Mouse (Mus musculus): ENCODE data around the gene C1qtnf5. TPM values are rescaled to one million over a fixed set of nuclear protein-coding genes. Genes with fewer than 3 reads are reported as not detected.

C1qtnf5 gene
- polyA plus RNA-seq, 1 experiment from 2014 or later: 2.7 TPM

- Histone ChIP-seq H3K9me3 (ENCODE audit: control insufficient read depth, low read length) (no peaks in the 10 kb centered on the region), H3K27me3 (replicated peaks; ENCODE audit: control insufficient read depth, insufficient read depth, low read length) (no peaks in the 10 kb centered on the region), H3K4me2 (ENCODE audit: low read depth, low read length) (peak overlapping the region; percentile 99), H3K4me3 (ENCODE audit: low read length) (peak overlapping the region; percentile 66), H3K27ac (ENCODE audit: low read length) (peak overlapping the region; percentile 50), H3K36me3 (ENCODE audit: control insufficient read depth, insufficient read depth, low read length) (no peaks in the 10 kb centered on the region), H3K4me1 (ENCODE audit: control insufficient read depth, insufficient read depth, low read length) (peaks cover 50% of the 10 kb centered on the region), H3K9ac (ENCODE audit: low read depth, low read length) (peak overlapping the region; percentile 86)
- under 1% methylated on average over 62 of the region's 62 CpGs for WGBS
- peak; percentile 68 for ATAC-seq
Measured at GRCm38 (mm10) chr9:44084659-44085229, 22.3 kb upstream of the C1qtnf5 start.

- Histone ChIP-seq H3K4me1 (ENCODE audit: control insufficient read depth, insufficient read depth, low read length) (peaks cover 49% of the 10 kb centered on the region), H3K9me3 (ENCODE audit: control insufficient read depth, low read length) (no peaks in the 10 kb centered on the region), H3K4me3 (ENCODE audit: low read length) (peak overlapping the region; percentile 66), H3K27me3 (replicated peaks; ENCODE audit: control insufficient read depth, insufficient read depth, low read length) (no peaks in the 10 kb centered on the region), H3K36me3 (ENCODE audit: control insufficient read depth, insufficient read depth, low read length) (no peaks in the 10 kb centered on the region), H3K4me2 (ENCODE audit: low read depth, low read length) (peak overlapping the region; percentile 99), H3K27ac (ENCODE audit: low read length) (no peak overlapping the region), H3K9ac (ENCODE audit: low read depth, low read length) (peak overlapping the region; percentile 86)
- ATAC-seq: no peak; the same call in 1 of the 2 replicates
- 5% methylated on average over 10 of the region's 10 CpGs for WGBS
Measured at GRCm38 (mm10) chr9:44085276-44085675, 21.8 kb upstream of the C1qtnf5 start.

- Histone ChIP-seq H3K27me3 (replicated peaks; ENCODE audit: control insufficient read depth, insufficient read depth, low read length) (no peaks in the 10 kb centered on the region), H3K9ac (ENCODE audit: low read depth, low read length) (0 out of 2 replicates have a peak overlapping the region, but pooled peaks have one; percentile 2), H3K27ac (ENCODE audit: low read length) (no peak overlapping the region), H3K36me3 (ENCODE audit: control insufficient read depth, insufficient read depth, low read length) (no peaks in the 10 kb centered on the region), H3K4me3 (ENCODE audit: low read length) (no peak overlapping the region; the same call in 1 of the 2 replicates), H3K9me3 (ENCODE audit: control insufficient read depth, low read length) (no peaks in the 10 kb centered on the region), H3K4me2 (ENCODE audit: low read depth, low read length) (peak overlapping the region; percentile 99), H3K4me1 (ENCODE audit: control insufficient read depth, insufficient read depth, low read length) (peaks cover 48% of the 10 kb centered on the region)
- WGBS: 70% methylated on average over 15 of the region's 15 CpGs
- ATAC-seq: no peak
Measured at GRCm38 (mm10) chr9:44085741-44086665, 21.0 kb upstream of the C1qtnf5 start.

DNA sequence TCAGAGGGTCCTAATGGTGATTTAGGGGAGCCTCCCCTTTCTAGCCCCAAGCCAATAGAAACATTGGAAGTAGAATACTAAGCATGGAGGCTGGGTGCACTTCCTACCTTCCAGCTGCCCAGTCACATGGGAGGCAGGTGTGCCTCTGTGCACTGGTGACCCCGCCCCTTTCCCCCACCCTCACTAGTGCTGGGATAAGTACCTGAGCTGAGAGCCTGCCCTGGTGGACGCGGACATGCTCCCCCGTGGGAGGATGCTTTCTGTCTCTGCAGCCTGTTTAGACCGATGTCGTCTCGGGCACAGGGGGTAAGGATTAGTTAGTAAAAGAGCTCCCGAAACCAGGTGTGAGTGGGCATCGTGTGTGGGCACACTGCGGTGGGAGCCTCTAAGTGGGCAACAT lies 20.1 kb upstream of the C1qtnf5 start:
- Histone ChIP-seq H3K9ac (ENCODE audit: low read depth, low read length) (no peak overlapping the region), H3K9me3 (ENCODE audit: control insufficient read depth, low read length) (no peaks in the 10 kb centered on the region), H3K36me3 (ENCODE audit: control insufficient read depth, insufficient read depth, low read length) (no peaks in the 10 kb centered on the region; the same call in 1 of the 2 replicates), H3K27me3 (replicated peaks; ENCODE audit: control insufficient read depth, insufficient read depth, low read length) (no peaks in the 10 kb centered on the region), H3K4me1 (ENCODE audit: control insufficient read depth, insufficient read depth, low read length) (peaks cover 46% of the 10 kb centered on the region), H3K27ac (ENCODE audit: low read length) (no peak overlapping the region), H3K4me3 (ENCODE audit: low read length) (no peak overlapping the region), H3K4me2 (ENCODE audit: low read depth, low read length) (no peak overlapping the region)
- no peak for ATAC-seq
- 54% methylated on average over 10 of the region's 10 CpGs for WGBS

DNA sequence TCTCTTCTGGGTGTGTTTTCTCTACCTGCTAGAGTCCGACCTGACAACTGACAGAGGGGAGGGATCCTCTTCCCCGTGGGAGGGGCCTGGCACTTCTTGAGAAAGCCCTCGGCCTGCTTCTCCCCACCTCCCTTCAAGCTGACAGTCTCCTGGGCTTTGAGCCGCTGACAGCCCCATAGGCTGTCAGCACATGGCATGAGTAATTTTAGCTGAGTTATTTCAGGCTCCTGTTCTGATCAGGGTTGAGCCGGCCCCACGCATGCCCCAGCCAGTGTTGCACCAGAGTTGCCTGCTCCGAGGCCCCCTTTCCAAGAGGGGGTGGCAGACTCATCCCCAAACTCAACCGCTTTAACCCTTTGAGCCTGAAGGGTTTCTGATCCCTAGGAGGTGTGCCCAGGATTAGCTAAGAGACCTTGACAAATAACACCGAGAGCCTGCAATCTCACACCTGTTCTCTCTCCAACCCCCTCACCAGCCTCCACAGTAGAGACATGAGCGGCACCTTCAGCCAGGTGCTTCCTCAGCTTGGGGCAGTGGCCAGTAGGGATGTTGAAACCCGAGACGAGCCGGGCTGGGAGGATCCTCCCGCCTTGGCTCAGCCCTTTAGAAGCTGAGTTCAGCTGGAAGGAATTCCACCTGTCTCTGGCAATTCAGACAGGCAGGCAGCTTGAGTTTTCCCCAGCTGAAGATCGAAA lies 19.1 kb upstream of the C1qtnf5 start:
- no peaks in the 10 kb centered on the region; the same call in none of the 2 replicates for H3K36me3 ChIP-seq (ENCODE audit: control insufficient read depth, insufficient read depth, low read length)
- 7% methylated on average over 15 of the region's 15 CpGs for WGBS
- H3K27ac ChIP-seq (ENCODE audit: low read length): peak overlapping the region; percentile 47; the same call in 1 of the 2 replicates
- H3K9ac ChIP-seq (ENCODE audit: low read depth, low read length): peak overlapping the region; percentile 35; the same call in 1 of the 2 replicates
- H3K27me3 ChIP-seq (replicated peaks; ENCODE audit: control insufficient read depth, insufficient read depth, low read length): no peaks in the 10 kb centered on the region
- peak; percentile 38 for ATAC-seq
- H3K4me2 ChIP-seq (ENCODE audit: low read depth, low read length): 0 out of 2 replicates have a peak overlapping the region, but pooled peaks have one; percentile 27
- H3K9me3 ChIP-seq (ENCODE audit: control insufficient read depth, low read length): no peaks in the 10 kb centered on the region
- peaks cover 46% of the 10 kb centered on the region for H3K4me1 ChIP-seq (ENCODE audit: control insufficient read depth, insufficient read depth, low read length)
- H3K4me3 ChIP-seq (ENCODE audit: low read length): no peak overlapping the region

GRCm38 (mm10) chr9:44088877-44089608 lies 18.0 kb upstream of the C1qtnf5 start:
- no peak for ATAC-seq
- H3K4me3 ChIP-seq (ENCODE audit: low read length): no peak overlapping the region
- H3K36me3 ChIP-seq (ENCODE audit: control insufficient read depth, insufficient read depth, low read length): no peaks in the 10 kb centered on the region; the same call in none of the 2 replicates
- H3K9ac ChIP-seq (ENCODE audit: low read depth, low read length): no peak overlapping the region
- peak overlapping the region; percentile 47 for H3K27ac ChIP-seq (ENCODE audit: low read length)
- H3K4me1 ChIP-seq (ENCODE audit: control insufficient read depth, insufficient read depth, low read length): peaks cover 36% of the 10 kb centered on the region
- no peaks in the 10 kb centered on the region for H3K9me3 ChIP-seq (ENCODE audit: control insufficient read depth, low read length)
- no peaks in the 10 kb centered on the region for H3K27me3 ChIP-seq (replicated peaks; ENCODE audit: control insufficient read depth, insufficient read depth, low read length)
- WGBS: 54% methylated on average over 12 of the region's 12 CpGs
- H3K4me2 ChIP-seq (ENCODE audit: low read depth, low read length): no peak overlapping the region

- ATAC-seq: peak; percentile 42
- no peaks in the 10 kb centered on the region; the same call in none of the 2 replicates for H3K36me3 ChIP-seq (ENCODE audit: control insufficient read depth, insufficient read depth, low read length)
- 39% methylated on average over 24 of the region's 24 CpGs for WGBS
- no peak overlapping the region for H3K4me2 ChIP-seq (ENCODE audit: low read depth, low read length)
- no peaks in the 10 kb centered on the region for H3K9me3 ChIP-seq (ENCODE audit: control insufficient read depth, low read length)
- peaks cover 5% of the 10 kb centered on the region; the same call in 1 of the 2 replicates for H3K4me1 ChIP-seq (ENCODE audit: control insufficient read depth, insufficient read depth, low read length)
- no peak overlapping the region for H3K27ac ChIP-seq (ENCODE audit: low read length)
- no peak overlapping the region for H3K4me3 ChIP-seq (ENCODE audit: low read length)
- H3K27me3 ChIP-seq (replicated peaks; ENCODE audit: control insufficient read depth, insufficient read depth, low read length): no peaks in the 10 kb centered on the region
- no peak overlapping the region for H3K9ac ChIP-seq (ENCODE audit: low read depth, low read length)
Measured at GRCm38 (mm10) chr9:44093612-44094503, 13.2 kb upstream of the C1qtnf5 start.

DNA sequence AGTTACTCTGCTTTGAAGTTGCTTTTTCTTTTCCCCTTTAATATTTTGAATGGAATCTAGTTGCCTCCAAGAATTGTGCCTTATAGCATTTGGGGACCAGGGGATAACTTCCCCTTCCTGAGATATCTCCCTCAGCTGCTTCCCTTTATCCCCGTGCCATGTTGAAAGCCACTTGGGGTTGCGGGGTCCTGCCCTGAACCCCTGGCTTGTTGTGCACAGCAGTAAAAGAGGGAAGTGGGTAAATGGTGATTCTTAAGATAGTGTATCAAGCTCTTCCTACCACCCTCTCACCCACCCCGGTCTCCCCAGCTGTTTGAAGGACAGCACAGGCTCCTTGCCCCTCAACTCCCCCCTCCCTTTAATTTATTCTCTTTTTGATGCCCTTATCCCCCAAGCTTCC lies 12.3 kb upstream of the C1qtnf5 start:
- Histone ChIP-seq H3K4me2 (ENCODE audit: low read depth, low read length) (no peak overlapping the region), H3K4me3 (ENCODE audit: low read length) (no peak overlapping the region), H3K9ac (ENCODE audit: low read depth, low read length) (no peak overlapping the region), H3K4me1 (ENCODE audit: control insufficient read depth, insufficient read depth, low read length) (no peaks in the 10 kb centered on the region), H3K36me3 (ENCODE audit: control insufficient read depth, insufficient read depth, low read length) (no peaks in the 10 kb centered on the region; the same call in none of the 2 replicates), H3K27ac (ENCODE audit: low read length) (no peak overlapping the region), H3K9me3 (ENCODE audit: control insufficient read depth, low read length) (no peaks in the 10 kb centered on the region), H3K27me3 (replicated peaks; ENCODE audit: control insufficient read depth, insufficient read depth, low read length) (no peaks in the 10 kb centered on the region)
- WGBS: 95% methylated on average over 3 of the region's 3 CpGs
- no peak for ATAC-seq
